Mouse (Mus musculus): ENCODE data around the gene Tmc2. TPM values are rescaled to one million over a fixed set of nuclear protein-coding genes. Genes with fewer than 3 reads are reported as not detected.

Gene Tmc2
- polyA plus RNA-seq, 1 experiment from 2014 or later = not detected

Other genes with a start within 250 kb of the Tmc2 start
- gene Tgm3, start 182.8 kb upstream of the Tmc2 start, polyA plus RNA-seq (2015; fragmentation: Nextera tagmentation; extraction: Ambion mirVana) = not detected in 2 replicates
- gene Tgm6, start 82.8 kb upstream of the Tmc2 start, polyA plus RNA-seq (2015; fragmentation: Nextera tagmentation; extraction: Ambion mirVana) = 0.06 and 0.08 TPM in 2 replicates
- gene Snrpb, start 15.8 kb upstream of the Tmc2 start, polyA plus RNA-seq (2015; fragmentation: Nextera tagmentation; extraction: Ambion mirVana) = 590 and 601 TPM in 2 replicates
- 288 and 308 TPM in 2 replicates for gene Nop56, start 79.2 kb downstream of the Tmc2 start, polyA plus RNA-seq (2015; fragmentation: Nextera tagmentation; extraction: Ambion mirVana)
- gene Idh3b, start 89.4 kb downstream of the Tmc2 start, polyA plus RNA-seq (2015; fragmentation: Nextera tagmentation; extraction: Ambion mirVana) = 153 and 172 TPM in 2 replicates
- 2.1 and 2.6 TPM in 2 replicates for gene Ebf4, start 100.0 kb downstream of the Tmc2 start, polyA plus RNA-seq (2015; fragmentation: Nextera tagmentation; extraction: Ambion mirVana)
- gene Cpxm1, start 202.4 kb downstream of the Tmc2 start, polyA plus RNA-seq (2015; fragmentation: Nextera tagmentation; extraction: Ambion mirVana) = 11.8 and 12.3 TPM in 2 replicates
- gene Gm28372, start 210.0 kb downstream of the Tmc2 start, polyA plus RNA-seq (2015; fragmentation: Nextera tagmentation; extraction: Ambion mirVana) = 0.09 and 0.34 TPM in 2 replicates
- gene 1700020A23Rik, start 210.1 kb downstream of the Tmc2 start, polyA plus RNA-seq (2015; fragmentation: Nextera tagmentation; extraction: Ambion mirVana) = 0.25 and 0.48 TPM in 2 replicates
- not detected in 2 replicates for gene Tmem239, start 211.3 kb downstream of the Tmc2 start, polyA plus RNA-seq (2015; fragmentation: Nextera tagmentation; extraction: Ambion mirVana)
- gene Vps16, start 229.1 kb downstream of the Tmc2 start, polyA plus RNA-seq (2015; fragmentation: Nextera tagmentation; extraction: Ambion mirVana) = 125 and 130 TPM in 2 replicates
- 9.0 and 10.2 TPM in 2 replicates for gene Pced1a, start 229.5 kb downstream of the Tmc2 start, polyA plus RNA-seq (2015; fragmentation: Nextera tagmentation; extraction: Ambion mirVana)

Data from forebrain, embryonic 13.5 days (tissue).